Mouse (Mus musculus) macrophage (primary cell): ENCODE measurements around the gene Dph7. TPM values are rescaled to one million over a fixed set of nuclear protein-coding genes. Genes with fewer than 3 reads are reported as not detected.
"Not testable (repeated sequence)": the region's sequence is repeated elsewhere in the genome, so short reads cannot be mapped to it uniquely, and the experiment has no call there.

Source experiments
- H3K27ac ChIP-seq: fragments of 350-480 bp; formaldehyde crosslinking; 2 replicates; pipeline ENCODE4 v1.9.0; 2021
- H3K36me3 ChIP-seq: fragments of 350-480 bp; formaldehyde crosslinking; 2 replicates; pipeline ENCODE4 v1.9.0; 2021; ENCODE audit errors: inconsistent target
- H3K4me3 ChIP-seq: fragments of 350-480 bp; formaldehyde crosslinking; 2 replicates; pipeline ENCODE4 v1.9.0; 2021; ENCODE audit errors: inconsistent target
- H3K79me2 ChIP-seq: fragments of 350-480 bp; formaldehyde crosslinking; 2 replicates; pipeline ENCODE4 v1.9.0; 2021; ENCODE audit errors: inconsistent target
- WGBS: methylation state at CpG from one replicate; pipeline ENCODE4 v1.1.7; 2026; ENCODE audit warnings: inconsistent platforms; ENCODE audit not compliant: missing documents; 5-methylcytosine and 5-hydroxymethylcytosine counted together
- polyA plus RNA-seq: library from polyadenylated mRNA; stranded (reverse); fragments of 250-400 nt; gene quantifications from 3 replicates; pipeline ENCODE4 v1.2.4, GENCODE M21; 2018; ENCODE audit warnings: inconsistent platforms

Dph7 gene
- polyA plus RNA-seq, 1 experiment from 2014 or later = 5.7 TPM

DNA sequence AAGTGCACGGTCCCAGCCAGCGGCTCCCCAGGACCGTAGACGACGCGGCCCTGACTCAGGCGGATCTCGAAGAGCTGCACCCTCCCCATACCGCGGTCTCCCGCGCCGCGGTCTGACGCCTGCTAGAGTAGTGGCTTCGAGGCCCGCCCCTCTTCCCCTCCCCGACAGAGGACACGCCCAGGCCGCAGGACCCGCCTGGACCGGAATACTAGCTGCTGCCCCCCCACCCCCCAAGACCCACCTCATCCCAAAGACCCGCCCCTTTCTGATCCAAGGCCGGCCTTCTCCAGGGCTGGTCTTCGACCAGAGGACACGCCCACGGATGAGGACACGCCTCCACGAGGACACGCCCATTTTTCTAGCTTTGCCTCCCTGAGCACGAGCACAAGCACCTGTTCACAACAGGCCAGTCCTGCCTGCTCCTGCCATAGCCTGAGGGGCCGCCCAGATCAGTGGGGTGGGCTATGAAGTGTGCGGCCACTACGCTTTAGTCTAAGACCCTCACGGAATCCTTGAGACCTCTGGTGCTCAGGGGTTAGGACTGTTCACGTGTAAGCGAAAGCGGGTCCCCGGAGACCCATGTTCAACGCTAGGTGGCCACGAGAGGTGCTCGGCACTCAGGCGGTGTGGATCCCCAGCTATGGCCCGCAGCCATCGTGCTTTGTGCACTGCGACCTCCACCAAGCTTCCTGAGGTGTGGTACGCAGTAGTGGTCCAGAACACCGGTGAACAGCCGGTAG is 27.0 kb upstream of the Dph7 start, which contains the start of gene Arrdc1:
Arrdc1 (minus strand) TSS at position 196 of the 740 bp plus-strand sequence.
- no peaks in the 10 kb centered on the region for H3K36me3 ChIP-seq
- peak within 1 kb of the TSS; percentile 60 for H3K27ac ChIP-seq
- peaks cover 45% of the 10 kb centered on the region for H3K79me2 ChIP-seq
- peak within 1 kb of the TSS; percentile 83 for H3K4me3 ChIP-seq
- WGBS = 2% methylated on average over 40 of the region's 49 CpGs

DNA sequence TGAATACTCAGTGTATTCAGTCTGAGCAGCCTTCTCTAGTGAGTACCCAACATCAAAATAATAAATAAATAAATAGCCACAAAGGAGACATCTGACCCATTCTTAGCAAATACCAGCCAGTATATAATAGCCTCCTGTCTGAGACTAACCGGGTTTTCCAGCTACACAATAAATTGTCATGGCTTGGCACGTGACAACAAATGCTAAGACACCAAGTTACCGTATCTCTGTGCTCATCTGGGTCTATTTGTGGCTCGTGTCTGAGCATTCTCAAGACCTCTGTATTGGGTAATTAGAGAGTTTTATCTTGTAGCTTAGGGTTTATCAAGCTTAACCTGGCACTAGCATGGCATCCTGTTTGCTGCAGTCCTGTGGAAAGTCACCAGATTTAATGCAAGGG is 20.1 kb upstream of the Dph7 start:
- Histone ChIP-seq H3K79me2 (no peaks in the 10 kb centered on the region), H3K36me3 (no peaks in the 10 kb centered on the region), H3K27ac (no peak overlapping the region), H3K4me3 (no peak overlapping the region)
- 88% methylated on average over 4 of the region's 4 CpGs for WGBS

GRCm38 (mm10) chr2:24944304-24944703 is 17.9 kb upstream of the Dph7 start:
- not testable (repeated sequence) for H3K36me3 ChIP-seq, H3K4me3 ChIP-seq, H3K79me2 ChIP-seq, H3K27ac ChIP-seq
- 33% methylated on average over 2 of the region's 2 CpGs for WGBS

GRCm38 (mm10) chr2:24949421-24950188 is 12.6 kb upstream of the Dph7 start, which contains the start of gene Zmynd19:
Zmynd19 (plus strand) TSS chr2:24949792.
- Histone ChIP-seq H3K36me3 (no peaks in the 10 kb centered on the region), H3K4me3 (peak within 1 kb of the TSS; percentile 41), H3K79me2 (peaks cover 11% of the 10 kb centered on the region), H3K27ac (no peak within 1 kb of the TSS)
- under 1% methylated on average over 94 of the region's 108 CpGs for WGBS

DNA sequence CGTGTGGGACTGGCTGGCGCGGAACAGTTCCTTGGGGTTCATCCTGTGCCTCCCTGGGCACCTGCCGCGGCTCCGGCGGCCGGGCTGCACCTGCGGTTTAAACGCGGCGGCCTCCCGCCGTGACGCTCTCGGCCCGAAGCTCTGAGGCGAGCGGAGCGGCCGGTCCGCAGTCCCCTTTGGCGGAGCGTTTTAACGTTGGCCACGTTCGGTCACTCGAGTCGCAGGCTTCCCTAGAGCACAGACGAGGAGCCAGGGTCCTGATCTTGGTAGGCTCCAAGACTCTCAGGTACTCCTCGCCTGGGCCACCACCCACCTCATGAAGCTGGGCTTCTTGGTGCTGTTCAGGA is 12.0 kb upstream of the Dph7 start:
- WGBS = under 1% methylated on average over 31 of the region's 31 CpGs
- Histone ChIP-seq H3K79me2 (peaks cover 11% of the 10 kb centered on the region), H3K27ac (no peak overlapping the region)

DNA sequence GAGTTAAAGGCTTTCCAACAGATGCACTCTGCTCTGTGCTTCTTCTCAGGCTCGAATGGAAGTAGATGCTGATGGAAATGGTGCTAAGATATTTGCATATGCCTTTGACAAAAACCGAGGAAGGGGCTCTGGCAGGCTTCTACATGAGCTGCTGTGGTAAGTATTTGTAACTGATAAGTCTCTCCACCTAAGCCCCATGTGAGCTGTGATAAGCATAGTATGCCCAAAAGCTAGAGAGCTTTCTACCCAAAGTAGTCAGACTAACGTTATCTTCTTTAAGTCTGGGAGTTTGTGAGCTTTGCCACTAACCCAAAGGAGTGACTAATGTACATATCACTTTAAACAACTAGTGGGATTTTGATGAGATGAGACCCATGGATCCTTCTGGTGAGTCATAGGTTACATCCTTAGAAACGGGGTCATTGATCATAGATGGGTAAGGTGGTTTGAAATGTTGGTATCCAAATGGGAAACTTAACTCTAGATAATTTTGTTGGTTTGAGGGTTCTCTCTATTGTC is 9.6 kb upstream of the Dph7 start:
- Histone ChIP-seq H3K4me3 (no peak overlapping the region), H3K27ac (no peak overlapping the region)

More for the DNA sequence above, 12.0 kb upstream of the Dph7 start:
- Histone ChIP-seq H3K36me3 (no peaks in the 10 kb centered on the region), H3K4me3 (peak overlapping the region; percentile 41)

DNA sequence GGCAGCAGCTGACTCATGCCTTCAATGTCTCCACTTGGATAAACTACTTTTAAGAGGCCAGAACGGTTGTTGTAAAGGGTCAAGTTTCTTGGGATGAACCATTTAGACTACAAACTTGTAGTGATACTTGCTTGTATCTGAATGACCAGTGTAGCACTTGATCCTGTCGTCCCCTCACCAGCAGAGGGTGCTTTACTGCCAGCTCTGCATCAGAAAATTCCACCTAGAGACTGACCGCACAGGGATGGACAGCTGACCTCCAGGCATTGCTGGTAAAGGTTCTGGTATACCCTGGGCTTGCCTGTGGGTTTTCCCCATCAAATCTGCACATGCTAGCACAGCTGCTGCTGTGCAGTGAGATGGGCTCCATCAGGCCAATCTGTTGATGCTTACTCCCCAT is 1.3 kb upstream of the Dph7 start:
- H3K27ac ChIP-seq = no peak overlapping the region
- WGBS = 71% methylated on average over 3 of the region's 3 CpGs
- peaks cover 12% of the 10 kb centered on the region for H3K79me2 ChIP-seq
- peaks cover 6% of the 10 kb centered on the region; the same call in 1 of the 2 replicates for H3K36me3 ChIP-seq
- H3K4me3 ChIP-seq = no peak overlapping the region

More for the DNA sequence above, 9.6 kb upstream of the Dph7 start:
- H3K36me3 ChIP-seq = no peaks in the 10 kb centered on the region
- WGBS = 91% methylated on average over 4 of the region's 4 CpGs
- H3K79me2 ChIP-seq = peaks cover 11% of the 10 kb centered on the region

GRCm38 (mm10) chr2:24970386-24970785 is 8.2 kb downstream of the Dph7 start:
- Histone ChIP-seq H3K4me3 (no peak overlapping the region), H3K36me3 (peaks cover 21% of the 10 kb centered on the region; the same call in 1 of the 2 replicates), H3K79me2 (peaks cover 15% of the 10 kb centered on the region), H3K27ac (peak overlapping the region; percentile 37)
- 30% methylated on average over 4 of the region's 4 CpGs for WGBS

- Histone ChIP-seq H3K27ac (peak overlapping the region; percentile 78), H3K79me2 (peaks cover 49% of the 10 kb centered on the region), H3K4me3 (peak overlapping the region; percentile 91)
- H3K36me3 ChIP-seq = not testable (repeated sequence)
- 1% methylated on average over 14 of the region's 17 CpGs for WGBS
Observed at GRCm38 (mm10) chr2:24974452-24974851, 12.3 kb downstream of the Dph7 start.

DNA sequence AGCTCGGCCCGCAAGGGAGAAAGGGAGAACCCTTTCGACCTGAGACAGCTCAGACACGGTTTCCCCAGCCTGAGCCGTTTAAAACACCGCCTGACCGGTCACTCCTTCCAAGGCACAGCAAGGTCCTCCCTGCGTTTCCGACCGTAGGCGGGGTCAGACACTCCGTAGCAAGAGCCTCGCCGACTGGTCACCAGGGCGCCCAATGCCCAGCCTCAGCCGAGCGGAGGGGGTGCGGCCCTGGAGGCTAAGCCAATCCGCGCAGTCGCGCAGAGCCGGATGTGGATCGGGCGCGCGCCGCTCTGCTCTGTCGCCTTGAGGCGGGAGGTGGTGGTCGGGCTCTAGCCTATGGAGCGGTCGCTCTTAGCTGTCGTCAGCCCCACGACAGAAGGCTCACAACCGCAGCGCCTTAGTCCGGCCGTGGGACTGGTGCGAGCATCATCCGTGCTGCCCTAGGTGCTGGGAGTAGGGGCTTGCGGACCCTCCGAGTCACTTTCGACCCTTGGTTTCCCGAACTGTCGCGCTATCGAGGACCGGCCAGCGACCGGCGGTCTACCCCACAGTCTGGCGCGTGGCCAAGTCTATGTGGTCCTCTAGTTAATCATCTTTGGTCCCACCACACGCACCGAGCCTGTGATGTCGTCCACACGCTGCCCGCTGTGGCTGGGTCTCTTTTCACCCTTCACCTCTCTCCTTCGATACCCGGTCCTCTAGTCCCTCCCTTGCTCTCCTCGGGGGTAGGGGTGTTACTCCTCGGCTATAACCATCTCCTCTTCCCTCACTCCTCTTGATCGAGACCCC is 12.9 kb downstream of the Dph7 start, which contains the start of gene Mrpl41:
Mrpl41 (minus strand) TSS at position 193 of the 798 bp plus-strand sequence.
- Histone ChIP-seq H3K27ac (peak within 1 kb of the TSS; percentile 91), H3K36me3 (peaks cover 8% of the 10 kb centered on the region), H3K4me3 (peak within 1 kb of the TSS; percentile 91), H3K79me2 (peaks cover 56% of the 10 kb centered on the region)
- WGBS = under 1% methylated on average over 60 of the region's 64 CpGs

DNA sequence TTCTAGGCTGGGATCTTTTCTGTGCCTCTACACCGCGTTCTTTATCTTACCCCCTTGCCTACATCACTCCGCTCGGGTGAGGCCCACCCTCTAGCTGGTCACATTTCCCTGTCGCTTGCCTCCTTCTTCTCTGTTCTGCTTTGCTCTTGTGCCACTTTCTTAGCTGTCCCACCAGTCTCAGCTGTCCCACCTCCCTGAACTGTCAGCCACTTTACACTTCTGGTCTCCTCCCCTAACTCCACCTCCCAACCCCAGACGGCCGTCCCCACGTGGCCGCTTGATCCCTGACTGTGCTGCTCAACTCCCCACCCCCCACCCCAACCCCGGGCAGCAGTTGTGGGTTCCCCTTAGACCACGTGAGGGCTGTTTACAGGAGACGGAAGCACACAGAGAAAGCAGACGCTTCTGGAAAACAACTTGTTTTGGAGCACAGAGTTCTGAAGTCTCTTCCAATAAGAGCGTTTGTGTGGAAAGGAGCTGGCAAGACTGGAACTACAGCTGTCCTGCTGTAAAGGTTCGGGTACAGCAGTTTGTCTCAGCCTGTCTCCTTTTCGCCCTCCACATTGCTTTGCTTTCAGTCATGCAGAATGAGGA is 13.6 kb downstream of the Dph7 start, which contains the start of gene Pnpla7:
Pnpla7 (plus strand) TSS at position 330 of the 594 bp plus-strand sequence.
- WGBS = 4% methylated on average over 15 of the region's 16 CpGs
- peak within 1 kb of the TSS; percentile 91 for H3K4me3 ChIP-seq
- H3K36me3 ChIP-seq = peaks cover 15% of the 10 kb centered on the region
- H3K27ac ChIP-seq = peak within 1 kb of the TSS; percentile 91
- H3K79me2 ChIP-seq = peaks cover 63% of the 10 kb centered on the region

- Histone ChIP-seq H3K4me3 (peak overlapping the region; percentile 77), H3K79me2 (peaks cover 74% of the 10 kb centered on the region), H3K36me3 (peaks cover 26% of the 10 kb centered on the region), H3K27ac (peak overlapping the region; percentile 91)
- WGBS = 58% methylated on average over 5 of the region's 5 CpGs
Observed at GRCm38 (mm10) chr2:24976960-24977359, 14.8 kb downstream of the Dph7 start.

DNA sequence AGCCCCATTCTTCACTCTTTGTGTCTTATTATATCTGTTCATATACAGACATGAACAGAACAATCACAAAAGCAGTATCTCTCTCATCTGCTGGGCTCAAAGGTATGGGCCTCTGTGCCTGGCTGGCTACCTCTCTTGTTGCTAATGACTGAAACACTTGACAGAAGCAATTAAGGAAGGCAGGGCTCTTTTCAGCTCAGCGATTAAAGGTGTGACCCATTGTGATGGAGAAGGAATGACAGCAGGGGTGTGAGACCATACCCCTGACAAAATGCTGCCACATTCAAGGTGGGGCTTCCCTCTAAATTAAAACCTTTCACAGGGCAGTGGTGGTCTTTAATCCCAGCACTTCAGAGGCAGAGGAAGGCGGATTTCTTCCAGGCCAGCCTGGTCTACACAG is 25.6 kb downstream of the Dph7 start:
- no peaks in the 10 kb centered on the region; the same call in 1 of the 2 replicates for H3K79me2 ChIP-seq
- no peak overlapping the region for H3K4me3 ChIP-seq
- H3K36me3 ChIP-seq = peaks cover 85% of the 10 kb centered on the region
- H3K27ac ChIP-seq = no peak overlapping the region
- WGBS = 86% methylated on average over 1 of the region's 2 CpGs

- Histone ChIP-seq H3K79me2 (no peaks in the 10 kb centered on the region), H3K4me3 (no peak overlapping the region), H3K27ac (0 out of 2 replicates have a peak overlapping the region, but pooled peaks have one; percentile 5), H3K36me3 (peaks cover 81% of the 10 kb centered on the region)
- WGBS = 84% methylated on average over 6 of the region's 6 CpGs
Observed at GRCm38 (mm10) chr2:24995332-24995731, 33.1 kb downstream of the Dph7 start.
